Mouse (Mus musculus) inflammation-experienced regulatory T-cells, adult 16 weeks (primary cell): ENCODE results near the gene Chaf1a. TPM values are rescaled to one million over a fixed set of nuclear protein-coding genes. Genes with fewer than 3 reads are reported as not detected.

ENCODE experiments used
- polyA plus RNA-seq: library from polyadenylated mRNA; unstranded; fragments of 100-300 nt; shearing (Covaris generic); gene quantifications from one replicate; pipeline ENCODE4 v1.2.1, GENCODE M21; 2017

Gene Chaf1a
- polyA plus RNA-seq, result 0.71 TPM

GRCm38 (mm10) chr17:56040030-56040856, at the start of gene Chaf1a:
Gene Chaf1a, plus strand, starts transcription at chr17:56040439.

GRCm38 (mm10) chr17:56005415-56006061, 34.7 kb upstream of the Chaf1a start, which contains the start of the genes Stap2 and Mpnd:
Gene Stap2, minus strand, starts transcription at chr17:56005584.
Gene Mpnd, plus strand, starts transcription at chr17:56005711.

GRCm38 (mm10) chr17:56036176-56036900, 3.9 kb upstream of the Chaf1a start, which contains the start of gene Sh3gl1:
Gene Sh3gl1, minus strand, starts transcription at chr17:56036635.

GRCm38 (mm10) chr17:56074827-56075208, 34.6 kb downstream of the Chaf1a start, which contains the start of gene Ubxn6:
Gene Ubxn6, minus strand, starts transcription at chr17:56075028.

GRCm38 (mm10) chr17:56078880-56079795, 38.9 kb downstream of the Chaf1a start, which contains the start of gene Hdgfl2:
Gene Hdgfl2, plus strand, starts transcription at chr17:56079634.

GRCm38 (mm10) chr17:56109219-56110051, 69.2 kb downstream of the Chaf1a start, which contains the start of gene Plin4:
Gene Plin4, minus strand, starts transcription at chr17:56109803.

GRCm38 (mm10) chr17:56117251-56117710, 77.0 kb downstream of the Chaf1a start, which contains the start of gene Plin5:
Gene Plin5, minus strand, starts transcription at chr17:56117596.

GRCm38 (mm10) chr17:56121826-56122225, 81.6 kb downstream of the Chaf1a start, which contains the start of gene Lrg1:
Gene Lrg1, minus strand, starts transcription at chr17:56122001.

Other genes starting within 250 kb of the Chaf1a start
- gene Zfp119a, start 161.5 kb upstream of the Chaf1a start, polyA plus RNA-seq, result 32.1 TPM
- gene Zfp959, start 148.3 kb upstream of the Chaf1a start, polyA plus RNA-seq, result 35.2 TPM
- 15.8 TPM for gene Zfp119b, start 90.9 kb upstream of the Chaf1a start, polyA plus RNA-seq
- gene Ebi3, start 87.8 kb upstream of the Chaf1a start, polyA plus RNA-seq, result 71.8 TPM
- 38.5 TPM for gene Yju2, start 81.3 kb upstream of the Chaf1a start, polyA plus RNA-seq
- gene Shd, start 70.0 kb upstream of the Chaf1a start, polyA plus RNA-seq, result not detected
- gene Fsd1, start 53.9 kb upstream of the Chaf1a start, polyA plus RNA-seq, result not detected
- 0.45 TPM for gene Stap2, start 34.9 kb upstream of the Chaf1a start, polyA plus RNA-seq
- gene Mpnd, start 34.7 kb upstream of the Chaf1a start, polyA plus RNA-seq, result 50.2 TPM
- gene Sh3gl1, start 3.8 kb upstream of the Chaf1a start, polyA plus RNA-seq, result 199 TPM
- gene Ubxn6, start 34.6 kb downstream of the Chaf1a start, polyA plus RNA-seq, result 88.2 TPM
- 160 TPM for gene Hdgfl2, start 39.2 kb downstream of the Chaf1a start, polyA plus RNA-seq
- gene Plin4, start 69.4 kb downstream of the Chaf1a start, polyA plus RNA-seq, result not detected
- gene Plin5, start 77.2 kb downstream of the Chaf1a start, polyA plus RNA-seq, result not detected
- not detected for gene Lrg1, start 81.6 kb downstream of the Chaf1a start, polyA plus RNA-seq
- not detected for gene Sema6b, start 99.9 kb downstream of the Chaf1a start, polyA plus RNA-seq
- 35.0 TPM for gene Tnfaip8l1, start 122.0 kb downstream of the Chaf1a start, polyA plus RNA-seq
- gene Mydgf, start 143.5 kb downstream of the Chaf1a start, polyA plus RNA-seq, result 61.5 TPM
- gene Dpp9, start 178.5 kb downstream of the Chaf1a start, polyA plus RNA-seq, result 45.3 TPM
- gene Fem1a, start 216.4 kb downstream of the Chaf1a start, polyA plus RNA-seq, result 5.0 TPM
- 9.2 TPM for gene Ticam1, start 236.3 kb downstream of the Chaf1a start, polyA plus RNA-seq